Mouse (Mus musculus) brain, embryonic 14.5 days (tissue): ENCODE results near the gene Itga3. TPM values are rescaled to one million over a fixed set of nuclear protein-coding genes. Genes with fewer than 3 reads are reported as not detected.

ENCODE experiments used
- DNase-seq: peaks from one replicate; pipeline ENCODE4 v3.0.0-alpha.2; 2011; ENCODE audit warnings: low read depth
- CTCF ChIP-seq: fragments of 200-500 bp; IDR thresholded peaks from 2 replicates; pipeline ENCODE4 v1.5.1; 2012; ENCODE audit warnings: inconsistent platforms, mild to moderate bottlenecking, moderate library complexity, borderline replicate concordance; ENCODE audit not compliant: insufficient read depth, insufficient read length; ENCODE audit errors: extremely low read depth
- POLR2A ChIP-seq: fragments of 200-500 bp; IDR thresholded peaks from 2 replicates; pipeline ENCODE4 v1.6.1; 2012; ENCODE audit warnings: mild to moderate bottlenecking, inconsistent platforms, borderline replicate concordance; ENCODE audit not compliant: poor library complexity, insufficient read depth, insufficient read length, severe bottlenecking; ENCODE audit errors: extremely low read depth
- polyA plus RNA-seq: library from polyadenylated mRNA; depleted of rRNA; stranded (reverse); fragments of >200 nt; gene quantifications from 2 replicates; pipeline ENCODE4 v1.2.3, GENCODE M21; 2012

Gene Itga3
- polyA plus RNA-seq, 1 experiment: 29.3 TPM

DNA sequence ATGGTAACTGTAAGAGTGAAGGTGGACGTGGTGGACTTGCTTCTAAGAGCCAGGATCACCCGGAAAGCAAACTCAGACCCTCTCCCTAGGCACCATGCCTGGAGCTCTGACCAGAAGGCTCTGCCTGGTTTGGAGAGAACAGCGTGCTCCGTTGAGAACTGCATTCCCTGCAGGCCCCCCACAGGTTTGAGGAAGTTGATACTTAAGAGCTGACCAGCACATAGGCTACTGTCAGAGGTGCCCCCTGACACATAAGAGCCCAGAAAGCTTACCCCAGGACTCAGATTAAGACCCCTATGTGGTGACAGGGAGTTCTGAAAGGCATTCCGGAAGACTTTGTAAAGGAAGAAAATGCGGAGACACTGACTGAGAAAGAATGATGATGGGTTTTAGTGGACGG, 11.7 kb upstream of the Itga3 start:
- TF ChIP-seq CTCF (no peak), POLR2A (no peak)
- no peak for DNase-seq

DNA sequence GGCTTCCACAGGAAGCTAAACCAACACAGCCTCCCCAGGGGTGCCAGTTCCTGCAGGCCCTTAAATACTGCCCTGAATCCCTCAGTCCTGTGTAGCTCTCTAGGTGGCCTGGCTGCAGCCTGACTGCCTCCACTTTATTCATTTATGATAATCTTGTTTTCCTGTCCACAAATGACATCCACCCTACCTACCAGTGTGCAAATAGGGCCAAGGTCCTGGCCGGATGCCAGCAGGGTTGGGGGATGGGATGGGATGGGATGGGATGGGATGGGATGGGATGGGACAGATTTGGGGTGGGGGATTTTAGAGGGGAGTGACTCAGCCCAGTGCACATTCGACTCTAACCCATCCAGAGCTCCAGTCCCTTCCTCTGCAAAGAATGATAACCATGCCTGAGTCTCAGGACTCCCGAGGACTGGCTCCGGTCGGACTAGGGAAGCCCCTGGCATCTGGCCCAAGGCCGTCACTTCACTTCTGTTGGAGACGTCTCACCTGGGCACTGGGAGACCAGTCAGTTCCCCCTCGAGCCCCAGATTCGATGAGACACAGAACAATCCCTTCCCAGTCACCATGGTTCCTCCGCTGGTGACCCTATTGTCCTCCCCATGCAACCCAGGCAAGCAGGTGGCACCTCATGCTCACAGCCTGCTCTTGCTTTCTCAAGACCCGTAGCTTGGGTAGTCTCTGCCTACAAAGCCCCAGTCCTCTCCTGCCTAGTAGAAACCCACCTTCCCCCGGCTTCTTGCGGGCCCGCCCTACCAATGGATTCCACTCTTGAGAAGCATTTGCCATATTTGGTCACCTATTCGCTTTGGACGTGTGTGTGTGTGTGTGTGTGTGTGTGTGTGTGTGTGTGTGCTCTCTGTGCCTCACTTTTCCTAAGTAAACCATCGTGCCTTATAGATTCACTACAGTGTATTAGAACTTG, 11.0 kb upstream of the Itga3 start:
- TF ChIP-seq CTCF (no peak), POLR2A (no peak)
- no peak for DNase-seq

DNA sequence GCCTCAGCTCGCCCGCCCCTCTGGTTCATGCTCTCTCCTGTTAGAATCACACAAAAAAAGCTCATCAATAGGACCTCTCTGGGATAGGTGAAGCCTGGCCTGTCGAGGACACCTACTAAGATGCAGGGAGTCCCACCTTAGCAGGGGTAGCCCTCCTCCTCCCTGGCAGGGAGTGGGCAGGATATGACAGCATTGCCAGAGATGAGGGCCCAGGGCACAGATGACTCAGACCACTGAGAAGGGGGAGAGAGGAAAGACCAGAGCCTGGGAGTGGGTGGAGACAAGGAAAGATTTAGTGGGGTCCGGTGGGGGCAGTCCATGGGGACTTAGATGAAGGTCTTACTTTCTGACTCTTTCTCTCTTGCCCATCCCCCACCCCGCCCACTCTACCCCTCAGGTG, 9.6 kb upstream of the Itga3 start:
- TF ChIP-seq CTCF: no peak
- no peak for TF ChIP-seq POLR2A

DNA sequence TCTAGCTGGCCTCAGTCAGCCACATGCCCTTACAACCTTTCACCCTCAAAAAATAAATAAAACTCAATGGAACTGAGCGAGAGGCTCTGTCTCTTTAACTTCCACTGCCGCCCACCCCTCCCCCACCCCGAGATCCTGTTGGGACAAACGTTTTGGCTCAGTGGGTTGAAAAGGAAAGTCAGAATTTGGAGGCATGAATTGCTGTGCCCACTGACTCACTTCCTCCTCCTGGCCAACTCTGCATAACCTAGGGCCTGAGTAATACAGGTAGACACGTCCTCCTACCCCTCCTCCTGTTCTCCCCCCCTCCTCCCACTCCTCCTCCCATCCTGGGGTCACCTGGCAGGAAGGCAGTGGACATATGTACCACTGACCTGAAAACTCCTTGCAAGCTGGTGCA, 9.1 kb upstream of the Itga3 start:
- TF ChIP-seq CTCF (no peak), POLR2A (no peak)
- DNase-seq: no peak

More for the DNA sequence above, 9.6 kb upstream of the Itga3 start:
- DNase-seq: no peak

DNA sequence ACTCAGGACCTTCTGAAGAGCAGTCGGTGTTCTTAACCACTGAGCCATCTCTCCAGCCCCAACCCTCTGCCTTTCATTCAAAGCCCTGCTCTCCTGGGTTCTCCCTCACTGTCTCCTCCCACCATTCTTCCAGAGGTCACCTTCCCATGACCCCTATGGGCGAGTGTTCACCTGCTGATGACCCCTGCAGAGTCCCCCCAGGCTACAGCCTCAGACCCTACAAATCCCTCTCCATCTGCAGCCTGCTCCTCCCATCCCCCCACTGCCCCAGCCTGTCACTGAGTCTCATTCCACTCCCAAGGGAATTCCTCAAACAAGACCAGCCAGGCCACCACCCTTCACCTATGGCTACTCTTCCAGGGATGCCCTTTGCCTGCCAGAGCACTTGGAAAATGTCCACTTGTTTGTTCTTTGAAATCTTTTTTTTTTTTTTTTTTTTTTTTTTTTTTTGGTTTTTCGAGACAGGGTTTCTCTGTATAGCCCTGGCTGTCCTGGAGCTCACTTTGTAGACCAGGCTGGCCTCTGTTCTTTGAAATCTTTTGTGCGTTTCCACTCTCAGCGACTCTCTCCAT, 8.3 kb upstream of the Itga3 start:
- DNase-seq: no peak
- TF ChIP-seq CTCF (no peak), POLR2A (no peak)

DNA sequence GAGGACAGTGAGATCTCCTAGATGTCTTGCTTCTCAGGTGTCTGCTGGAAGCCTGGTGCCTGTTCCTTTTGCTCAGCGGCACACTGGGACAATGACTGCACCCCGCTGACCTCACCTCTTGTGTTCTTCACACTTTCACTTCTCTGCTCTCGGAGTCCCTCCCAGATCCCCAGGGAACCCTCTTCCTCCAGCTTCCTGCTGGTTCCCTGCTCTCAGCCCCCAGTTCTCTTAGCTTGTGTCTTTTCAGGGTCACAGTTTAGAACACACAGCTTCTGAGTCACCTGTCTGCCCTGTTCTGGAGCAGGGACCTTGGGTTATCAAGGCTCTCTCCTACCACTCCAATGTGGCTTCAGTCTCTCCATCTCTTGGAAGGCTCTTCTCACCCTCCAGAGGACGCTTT, 7.6 kb upstream of the Itga3 start:
- TF ChIP-seq CTCF (no peak), POLR2A (no peak)
- no peak for DNase-seq

DNA sequence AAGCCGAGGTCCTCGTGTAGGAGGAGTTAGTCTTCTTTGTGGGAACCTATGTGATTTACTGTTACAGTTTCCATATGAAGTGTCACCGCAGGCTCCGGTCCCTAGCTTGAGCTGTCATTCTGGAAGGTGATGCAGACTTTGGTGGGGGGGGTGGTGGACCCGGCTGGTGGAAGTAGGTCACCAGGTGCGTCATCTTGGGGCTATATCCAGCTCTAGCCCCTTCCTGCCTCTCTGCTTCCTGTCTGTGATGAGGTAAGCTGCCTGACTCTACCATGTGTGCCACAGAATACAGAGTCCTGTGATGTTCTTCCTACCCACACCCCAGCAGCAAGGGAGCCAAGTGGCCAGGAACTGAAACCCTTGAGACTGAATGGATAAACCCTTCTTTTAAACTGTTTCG, 6.3 kb upstream of the Itga3 start:
- no peak for TF ChIP-seq POLR2A
- no peak for TF ChIP-seq CTCF
- DNase-seq: no peak

DNA sequence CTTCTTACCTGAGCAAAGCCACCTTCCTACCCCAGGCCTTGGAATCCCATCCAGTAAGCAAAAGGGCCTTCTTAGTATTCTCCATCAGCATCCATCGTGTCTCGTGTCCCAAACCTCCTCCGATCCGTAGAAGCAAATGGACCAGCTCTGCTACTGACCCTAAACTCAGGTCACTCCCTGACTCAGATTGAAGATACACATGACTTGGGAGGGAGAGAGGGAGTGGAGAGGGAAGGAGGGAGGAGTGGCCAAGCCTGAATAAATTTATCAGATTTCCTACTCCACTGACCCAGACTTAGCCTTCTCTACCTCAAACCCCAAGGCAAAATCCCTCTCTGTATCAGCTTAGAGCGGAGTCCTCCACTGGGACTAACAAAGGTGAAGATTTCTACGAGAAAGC, 4.2 kb upstream of the Itga3 start:
- TF ChIP-seq POLR2A: no peak
- TF ChIP-seq CTCF: no peak
- no peak for DNase-seq

DNA sequence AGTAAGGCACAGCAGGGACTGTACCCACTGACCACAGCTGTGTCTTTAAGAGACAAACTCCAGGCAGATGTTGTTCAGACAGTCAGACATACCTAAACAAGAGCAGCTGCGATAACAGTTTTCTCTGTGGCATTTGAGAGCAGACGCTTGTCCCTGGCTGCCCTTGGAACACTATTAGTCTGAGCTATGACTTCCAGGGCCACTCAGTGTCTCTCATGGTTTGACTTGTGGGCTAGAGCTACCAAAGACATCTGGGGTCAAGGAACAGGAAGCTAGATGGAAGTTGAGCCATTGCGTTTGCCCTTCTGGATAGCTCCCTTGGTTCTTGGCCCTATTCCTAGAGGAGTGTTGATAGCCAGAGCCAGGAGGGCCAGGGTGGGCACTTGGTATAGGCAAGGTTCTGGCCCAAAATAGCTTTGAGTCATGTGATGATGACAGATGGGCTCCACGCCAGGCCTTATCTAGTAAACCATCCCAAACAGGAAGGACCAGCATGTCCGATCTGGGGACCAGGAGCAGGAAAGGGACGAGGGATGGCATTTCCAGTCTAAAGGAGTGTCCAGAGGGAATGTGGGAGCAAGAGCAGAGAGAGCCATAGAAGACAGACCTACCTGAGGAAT, 2.8 kb upstream of the Itga3 start:
- DNase-seq: no peak
- TF ChIP-seq CTCF (no peak), POLR2A (no peak)

DNA sequence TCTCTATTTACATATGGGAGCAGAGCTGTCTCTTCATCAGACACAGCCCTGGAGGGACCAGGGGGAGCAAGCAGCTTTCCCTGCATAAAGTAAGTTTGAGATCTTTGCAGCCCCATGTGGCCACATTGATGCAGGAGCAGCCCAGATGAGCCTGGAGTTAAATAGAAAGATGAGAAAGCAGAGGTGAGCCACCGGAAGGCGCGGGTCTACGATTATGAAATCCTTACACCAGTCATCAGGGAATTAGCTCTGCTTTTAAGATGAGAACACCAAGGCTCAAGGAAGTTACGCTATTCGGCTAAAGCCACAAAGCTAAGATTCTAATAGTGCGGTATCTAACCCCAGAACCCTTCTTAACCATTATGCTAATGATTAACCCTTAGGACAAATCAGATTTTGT, 1.4 kb upstream of the Itga3 start:
- TF ChIP-seq POLR2A (no peak), CTCF (0 out of 2 replicates have a peak, but pooled peaks have one; percentile 5)
- no peak for DNase-seq

DNA sequence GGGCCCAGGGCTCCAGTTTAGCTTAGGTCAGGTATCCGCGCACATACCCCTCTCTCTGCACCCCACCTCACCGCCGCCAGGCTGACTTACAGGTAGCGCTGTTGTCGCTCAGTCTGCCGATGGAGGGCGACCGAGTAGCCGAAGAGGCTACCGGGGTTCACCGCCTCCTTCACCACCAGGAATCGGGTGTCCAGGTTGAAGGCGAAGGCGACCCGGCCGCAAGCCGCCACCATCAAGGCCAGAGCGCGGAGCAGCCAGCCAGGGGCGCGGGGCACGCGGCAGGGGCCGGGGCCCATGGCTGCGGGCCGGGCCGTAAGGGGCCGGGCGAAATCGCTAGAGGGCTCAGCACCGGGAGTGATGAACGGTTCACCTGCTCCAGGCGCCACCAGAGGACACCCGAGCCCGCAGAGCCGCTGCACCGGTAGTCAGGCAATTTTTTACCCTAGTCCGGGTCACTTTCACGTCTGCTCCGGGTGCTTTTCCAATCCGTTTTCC, 513 bp downstream of the Itga3 start:
- DNase-seq: peak; percentile 70

More for the DNA sequence above, 513 bp downstream of the Itga3 start:
- TF ChIP-seq CTCF (peak; percentile 58; the same call in 1 of the 2 replicates), POLR2A (no peak)
